Mouse (Mus musculus): ENCODE results near the gene Nav3. TPM values are rescaled to one million over a fixed set of nuclear protein-coding genes. Genes with fewer than 3 reads are reported as not detected.

Nav3 gene
- total and polyA plus RNA-seq, 3 experiments: not detected

- Histone ChIP-seq H3K9me3 (replicated peaks; ENCODE audit: insufficient read depth, low read length) (no peaks in the 10 kb centered on the region), H3K27ac (ENCODE audit: control insufficient read depth, low read depth, low read length) (no peak overlapping the region), H3K4me1 (ENCODE audit: control insufficient read depth in 1 of 2, insufficient read depth in 2 of 2, low read length in 2 of 2) (no peaks in the 10 kb centered on the region), H3K79me2 (ENCODE audit: control insufficient read depth, insufficient read depth, low read length, poor library complexity) (no peaks in the 10 kb centered on the region), H3K4me3 (ENCODE audit: control insufficient read depth in 1 of 2, insufficient read depth in 1 of 2, low read depth in 2 of 2, low read length in 2 of 2) (no peak overlapping the region), H3K9ac (ENCODE audit: control insufficient read depth, low read depth, low read length, poor library complexity, severe bottlenecking) (no peak overlapping the region), H3K36me3 (ENCODE audit: control insufficient read depth in 1 of 2, insufficient read depth in 2 of 2, low read length in 2 of 2) (no peaks in the 10 kb centered on the region), H3K27me3 (ENCODE audit: control insufficient read depth in 1 of 2, insufficient read depth in 2 of 2, low read length in 2 of 2) (no peaks in the 10 kb centered on the region)
- DNase-seq (ENCODE audit: low read depth, low spot score): no peak
- TF ChIP-seq MAZ (IDR thresholded peaks at IDR 0.05; ENCODE audit: low read depth, low read length) (no peak), CTCF (IDR thresholded peaks at IDR 0.05 in 2 of 3, conservative IDR thresholded peaks at IDR 0.05 in 1 of 3; ENCODE audit: control insufficient read depth in 1 of 3, insufficient read depth in 1 of 3, low read depth in 2 of 3, low read length in 3 of 3, poor library complexity in 1 of 3, severe bottlenecking in 1 of 3) (no peak), JUND (IDR thresholded peaks at IDR 0.05; ENCODE audit: low read depth, low read length) (no peak), USF1 (IDR thresholded peaks at IDR 0.05; ENCODE audit: low read depth, low read length) (no peak), KAT2A (conservative IDR thresholded peaks at IDR 0.05; ENCODE audit: low read depth, low read length) (no peak), TAL1 (IDR thresholded peaks at IDR 0.05; ENCODE audit: low read length) (no peak), ZNF384 (IDR thresholded peaks at IDR 0.05; ENCODE audit: low read depth, low read length) (no peak), RAD21 (IDR thresholded peaks at IDR 0.05; ENCODE audit: low read depth, low read length) (no peak), GABPA (IDR thresholded peaks at IDR 0.05; ENCODE audit: low read depth, low read length) (no peak), EP300 (IDR thresholded peaks at IDR 0.05; ENCODE audit: low read depth in 1 of 2, low read length in 2 of 2) (no peak), BHLHE40 (IDR thresholded peaks at IDR 0.05; ENCODE audit: borderline replicate concordance, low read depth, low read length) (no peak), GATA1 (IDR thresholded peaks at IDR 0.05; ENCODE audit: low read depth, low read length) (no peak), MAFK (IDR thresholded peaks at IDR 0.05; ENCODE audit: borderline replicate concordance, low read depth, low read length) (no peak)
Observed at GRCm38 (mm10) chr10:109758921-109759600, 696.9 kb downstream of the Nav3 start.

- no peaks in the 10 kb centered on the region for H3K27me3 ChIP-seq (ENCODE audit: control insufficient read depth in 1 of 2, insufficient read depth in 2 of 2, low read length in 2 of 2)
- H3K36me3 ChIP-seq (ENCODE audit: control insufficient read depth in 1 of 2, insufficient read depth in 2 of 2, low read length in 2 of 2): no peaks in the 10 kb centered on the region
- DNase-seq (ENCODE audit: low read depth, low spot score): peak; percentile 14
- no peaks in the 10 kb centered on the region for H3K9me3 ChIP-seq (replicated peaks; ENCODE audit: insufficient read depth, low read length)
- no peaks in the 10 kb centered on the region for H3K4me1 ChIP-seq (ENCODE audit: control insufficient read depth in 1 of 2, insufficient read depth in 2 of 2, low read length in 2 of 2)
- no peak overlapping the region for H3K9ac ChIP-seq (ENCODE audit: control insufficient read depth, low read depth, low read length, poor library complexity, severe bottlenecking)
- H3K27ac ChIP-seq (ENCODE audit: control insufficient read depth, low read depth, low read length): no peak overlapping the region
- no peak overlapping the region for H3K4me3 ChIP-seq (ENCODE audit: control insufficient read depth in 1 of 2, insufficient read depth in 1 of 2, low read depth in 2 of 2, low read length in 2 of 2)
- no peaks in the 10 kb centered on the region for H3K79me2 ChIP-seq (ENCODE audit: control insufficient read depth, insufficient read depth, low read length, poor library complexity)
- TF ChIP-seq SMC3 (IDR thresholded peaks at IDR 0.05; ENCODE audit: low read depth, low read length): peak; percentile 30
- TF ChIP-seq JUND (IDR thresholded peaks at IDR 0.05; ENCODE audit: low read depth, low read length): no peak
- TF ChIP-seq BHLHE40 (IDR thresholded peaks at IDR 0.05; ENCODE audit: borderline replicate concordance, low read depth, low read length): no peak
- TF ChIP-seq TBP (IDR thresholded peaks at IDR 0.05; ENCODE audit: low read depth, low read length): no peak
- TF ChIP-seq CTCF (IDR thresholded peaks at IDR 0.05 in 2 of 3, conservative IDR thresholded peaks at IDR 0.05 in 1 of 3; ENCODE audit: control insufficient read depth in 1 of 3, insufficient read depth in 1 of 3, low read depth in 2 of 3, low read length in 3 of 3, poor library complexity in 1 of 3, severe bottlenecking in 1 of 3): peak in 1 of 3 experiments; percentile 15; a peak in 1 of 6 replicates
- TF ChIP-seq KAT2A (conservative IDR thresholded peaks at IDR 0.05; ENCODE audit: low read depth, low read length): no peak
- TF ChIP-seq RAD21 (IDR thresholded peaks at IDR 0.05; ENCODE audit: low read depth, low read length): peak; percentile 10
Observed at GRCm38 (mm10) chr10:109746901-109747300, 709.1 kb downstream of the Nav3 start.

Measured in MEL (cell line).